Mouse (Mus musculus) urinary bladder, postnatal 10 days (tissue): ENCODE results near the gene Rab3ip.

ENCODE experiments used
- DNase-seq: peaks from one replicate; pipeline ENCODE4 v3.0.0; 2022; ENCODE audit warnings: low spot score

Rab3ip gene

GRCm38 (mm10) chr10:116957867-116958551 is 7.4 kb upstream of the Rab3ip start:
- no peak for DNase-seq

- DNase-seq = no peak
These were observed 6.1 kb upstream of the Rab3ip start for GRCm38 (mm10) chr10:116956483-116957158.

DNA sequence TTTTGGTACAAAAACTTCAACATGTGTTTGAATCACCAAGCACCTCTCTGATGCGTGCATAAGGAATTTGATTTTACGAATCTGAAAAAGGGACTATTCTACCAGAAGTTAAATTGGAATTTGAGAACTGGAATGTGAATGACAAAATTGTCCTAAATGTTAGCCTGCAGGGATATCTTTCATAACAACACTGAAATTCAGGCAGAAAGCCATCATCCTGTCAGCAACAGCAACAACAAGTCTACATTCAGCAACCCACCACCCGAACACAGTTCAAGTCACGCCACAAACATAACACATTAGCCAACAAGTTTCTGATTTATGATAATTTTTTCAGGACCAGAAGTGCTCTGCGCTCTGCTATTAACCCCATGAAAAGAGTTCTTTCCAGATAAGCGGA is 4.6 kb upstream of the Rab3ip start:
- no peak for DNase-seq

DNA sequence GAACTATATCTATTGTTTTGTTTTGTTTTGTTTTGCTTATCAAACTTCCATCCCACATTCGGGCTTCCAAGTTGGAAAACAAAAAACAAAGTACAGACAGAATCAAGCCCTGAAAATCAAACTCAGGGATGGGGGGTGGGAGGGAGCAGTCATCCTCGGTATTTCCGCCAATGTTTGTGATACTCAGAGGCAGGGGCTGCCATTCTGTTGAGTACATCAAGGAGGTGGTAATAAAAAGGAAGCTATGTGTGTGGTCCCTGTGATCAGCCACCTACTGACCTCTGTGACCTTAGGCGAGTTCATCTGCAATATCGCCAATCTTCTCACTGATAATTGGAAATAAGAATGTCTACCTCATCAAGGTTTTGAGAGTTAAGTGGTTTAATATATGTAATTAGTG is 317 bp upstream of the Rab3ip start:
- no peak for DNase-seq

GRCm38 (mm10) chr10:116949111-116950008 is 1.2 kb downstream of the Rab3ip start:
- no peak for DNase-seq

GRCm38 (mm10) chr10:116948414-116948813 is 2.2 kb downstream of the Rab3ip start:
- DNase-seq = no peak

GRCm38 (mm10) chr10:116944940-116945339 is 5.6 kb downstream of the Rab3ip start:
- no peak for DNase-seq

GRCm38 (mm10) chr10:116944144-116944543 is 6.4 kb downstream of the Rab3ip start:
- no peak for DNase-seq

DNA sequence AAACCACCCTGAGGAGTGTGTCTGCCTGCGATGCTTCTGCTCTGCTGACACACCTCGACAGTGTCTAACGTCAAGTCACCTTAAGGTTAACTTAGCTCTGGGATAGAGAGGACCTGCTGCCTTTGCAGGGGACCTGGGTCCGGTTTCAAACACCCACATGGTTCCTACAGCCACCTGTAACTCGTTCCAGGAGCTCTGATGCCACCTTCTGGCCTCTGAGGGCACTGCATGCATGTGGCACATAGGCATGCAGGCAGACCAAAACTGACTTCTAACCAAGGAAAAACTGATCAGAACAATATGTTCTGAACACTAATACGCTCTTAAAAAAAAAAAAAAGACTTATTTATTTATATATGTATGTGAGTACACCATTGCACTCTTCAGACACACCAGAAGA is 7.5 kb downstream of the Rab3ip start:
- no peak for DNase-seq

- no peak for DNase-seq
These were observed 15.5 kb downstream of the Rab3ip start for GRCm38 (mm10) chr10:116935028-116935427.

DNA sequence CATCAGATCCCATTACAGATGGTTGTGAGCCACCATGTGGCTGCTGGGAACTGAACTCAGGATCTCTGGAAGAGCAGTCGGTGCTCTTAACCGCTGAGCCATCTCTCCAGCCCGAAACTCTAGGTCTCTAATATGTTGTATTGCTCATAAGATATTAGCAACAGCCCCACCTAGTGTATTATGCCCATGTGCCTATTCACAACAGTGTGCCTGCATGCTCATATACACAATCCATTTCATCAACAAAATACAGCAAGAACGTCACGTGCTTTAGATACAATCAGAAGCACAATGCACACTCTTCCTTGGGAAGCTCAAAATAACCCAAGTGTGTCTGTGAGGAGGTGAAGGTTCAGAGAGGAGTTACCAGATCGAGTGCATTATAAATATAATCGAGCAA is 16.8 kb downstream of the Rab3ip start:
- DNase-seq = no peak

- no peak for DNase-seq
These were observed 18.2 kb downstream of the Rab3ip start for GRCm38 (mm10) chr10:116932418-116932817.

GRCm38 (mm10) chr10:116931497-116932179 is 18.9 kb downstream of the Rab3ip start:
- no peak for DNase-seq

GRCm38 (mm10) chr10:116930936-116931335 is 19.6 kb downstream of the Rab3ip start:
- no peak for DNase-seq

GRCm38 (mm10) chr10:116930506-116930905 is 20.1 kb downstream of the Rab3ip start:
- DNase-seq = no peak

- DNase-seq = no peak
These were observed 21.7 kb downstream of the Rab3ip start for GRCm38 (mm10) chr10:116928826-116929225.

GRCm38 (mm10) chr10:116926428-116927113 is 24.0 kb downstream of the Rab3ip start:
- no peak for DNase-seq

GRCm38 (mm10) chr10:116923651-116924495 is 26.7 kb downstream of the Rab3ip start:
- no peak for DNase-seq

- no peak for DNase-seq
These were observed 28.4 kb downstream of the Rab3ip start for GRCm38 (mm10) chr10:116922161-116922560.

GRCm38 (mm10) chr10:116921416-116921815 is 29.2 kb downstream of the Rab3ip start:
- DNase-seq = no peak

GRCm38 (mm10) chr10:116920641-116921040 is 29.9 kb downstream of the Rab3ip start:
- no peak for DNase-seq
